Mouse (Mus musculus): ENCODE results near the gene Egfl8. TPM values are rescaled to one million over a fixed set of nuclear protein-coding genes. Genes with fewer than 3 reads are reported as not detected.

Gene Egfl8
- polyA plus RNA-seq, 1 experiment from 2014 or later: 2.8 TPM

DNA sequence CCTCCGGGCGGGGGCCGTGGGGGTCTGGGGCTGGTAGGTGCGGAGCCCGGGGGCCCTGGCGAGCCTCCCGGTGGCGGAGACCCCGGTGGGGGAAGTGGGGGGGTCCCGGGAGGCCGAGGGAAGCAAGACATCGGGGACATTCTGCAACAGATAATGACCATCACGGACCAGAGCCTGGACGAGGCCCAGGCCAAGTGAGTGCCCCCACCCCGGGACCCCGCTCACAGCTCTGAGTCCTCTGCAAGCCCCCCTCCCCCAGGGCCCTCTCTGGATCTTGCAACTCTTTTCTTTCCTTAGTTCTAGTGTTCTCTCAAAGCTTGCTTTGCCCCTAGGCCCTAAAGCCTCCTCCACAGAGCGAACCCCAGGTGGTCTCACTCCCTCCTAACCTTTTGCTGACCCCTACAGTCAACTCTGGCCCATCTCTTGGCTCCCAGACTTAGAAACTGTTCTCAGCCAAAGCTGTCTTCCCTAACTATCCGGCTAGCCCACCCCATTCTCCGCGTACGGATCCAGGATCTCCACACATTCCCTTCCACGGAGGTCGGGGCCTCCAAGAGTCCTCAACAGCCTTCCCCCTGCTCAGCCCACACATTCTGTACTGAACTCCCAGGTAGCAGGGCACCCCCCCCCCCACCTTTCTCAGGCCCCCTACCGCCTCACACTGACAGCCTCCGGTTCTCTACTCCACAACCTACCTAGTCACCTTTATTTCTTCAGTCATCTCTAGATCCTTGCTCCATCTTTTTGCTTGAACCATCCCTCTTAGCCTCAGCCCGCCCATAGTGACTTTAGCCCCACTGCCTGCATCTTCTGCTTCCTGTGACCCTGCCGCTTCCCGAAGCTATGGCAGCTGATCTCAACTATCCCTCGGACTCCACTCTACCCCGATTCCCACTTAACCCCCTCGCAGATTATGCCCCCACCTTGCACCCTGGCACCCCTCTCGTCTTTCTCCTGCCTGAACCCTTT, 22.9 kb downstream of the Egfl8 start:
- no peaks in the 10 kb centered on the region for H3K9me3 ChIP-seq (ENCODE audit: control insufficient read depth, low read length)
- peak overlapping the region; percentile 91 for H3K9ac ChIP-seq (ENCODE audit: low read length)
- H3K36me3 ChIP-seq (ENCODE audit: control insufficient read depth, insufficient read depth, low read length): peaks cover 24% of the 10 kb centered on the region
- H3K27me3 ChIP-seq (replicated peaks; ENCODE audit: control insufficient read depth, insufficient read depth, low read length): no peaks in the 10 kb centered on the region
- H3K27ac ChIP-seq (ENCODE audit: low read depth): peak overlapping the region; percentile 95
- H3K4me3 ChIP-seq (ENCODE audit: low read depth, low read length): peak overlapping the region; percentile 83
- 1% methylated on average over 27 of the region's 32 CpGs for WGBS
- ATAC-seq (replicated peaks; ENCODE audit: low FRiP score, low TSS enrichment, low read depth): peak; percentile 17; the same call in 1 of the 2 replicates
- DNase-seq (ENCODE audit: low spot score): peak; percentile 77
- peak overlapping the region; percentile 98 for H3K4me2 ChIP-seq (ENCODE audit: low read length)
- H3K4me1 ChIP-seq (replicated peaks; ENCODE audit: control insufficient read depth, insufficient read depth, low read length): peaks cover 57% of the 10 kb centered on the region

DNA sequence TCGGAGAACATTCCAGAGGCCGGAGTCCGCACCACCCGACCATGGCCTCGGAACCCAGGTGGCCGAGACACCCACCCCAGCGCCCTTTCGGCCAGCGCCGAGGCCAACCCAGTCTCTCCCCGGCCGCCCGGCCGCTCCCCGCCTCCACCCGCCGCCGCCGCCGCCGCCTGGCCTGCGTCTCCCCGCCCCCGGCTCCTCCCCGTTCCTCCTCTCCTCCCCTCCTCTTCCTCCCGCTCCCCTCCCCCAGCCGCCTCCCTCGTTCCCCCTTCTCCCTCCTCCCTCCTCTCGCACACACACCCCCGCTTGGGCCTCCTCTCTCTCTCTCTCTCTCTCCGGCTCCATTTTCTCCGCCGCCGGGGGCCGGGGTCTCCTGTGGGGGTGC, 23.8 kb downstream of the Egfl8 start:
- DNase-seq (ENCODE audit: low spot score): peak; percentile 92
- H3K27me3 ChIP-seq (replicated peaks; ENCODE audit: control insufficient read depth, insufficient read depth, low read length): no peaks in the 10 kb centered on the region
- H3K4me3 ChIP-seq (ENCODE audit: low read depth, low read length): peak overlapping the region; percentile 83
- WGBS: 0% methylated on average over 26 of the region's 35 CpGs
- H3K4me1 ChIP-seq (replicated peaks; ENCODE audit: control insufficient read depth, insufficient read depth, low read length): peaks cover 52% of the 10 kb centered on the region
- H3K9ac ChIP-seq (ENCODE audit: low read length): peak overlapping the region; percentile 91
- peaks cover 24% of the 10 kb centered on the region for H3K36me3 ChIP-seq (ENCODE audit: control insufficient read depth, insufficient read depth, low read length)
- peak overlapping the region; percentile 95 for H3K27ac ChIP-seq (ENCODE audit: low read depth)
- peak; percentile 24; the same call in 1 of the 2 replicates for ATAC-seq (replicated peaks; ENCODE audit: low FRiP score, low TSS enrichment, low read depth)
- H3K9me3 ChIP-seq (ENCODE audit: control insufficient read depth, low read length): no peaks in the 10 kb centered on the region
- peak overlapping the region; percentile 98 for H3K4me2 ChIP-seq (ENCODE audit: low read length)

DNA sequence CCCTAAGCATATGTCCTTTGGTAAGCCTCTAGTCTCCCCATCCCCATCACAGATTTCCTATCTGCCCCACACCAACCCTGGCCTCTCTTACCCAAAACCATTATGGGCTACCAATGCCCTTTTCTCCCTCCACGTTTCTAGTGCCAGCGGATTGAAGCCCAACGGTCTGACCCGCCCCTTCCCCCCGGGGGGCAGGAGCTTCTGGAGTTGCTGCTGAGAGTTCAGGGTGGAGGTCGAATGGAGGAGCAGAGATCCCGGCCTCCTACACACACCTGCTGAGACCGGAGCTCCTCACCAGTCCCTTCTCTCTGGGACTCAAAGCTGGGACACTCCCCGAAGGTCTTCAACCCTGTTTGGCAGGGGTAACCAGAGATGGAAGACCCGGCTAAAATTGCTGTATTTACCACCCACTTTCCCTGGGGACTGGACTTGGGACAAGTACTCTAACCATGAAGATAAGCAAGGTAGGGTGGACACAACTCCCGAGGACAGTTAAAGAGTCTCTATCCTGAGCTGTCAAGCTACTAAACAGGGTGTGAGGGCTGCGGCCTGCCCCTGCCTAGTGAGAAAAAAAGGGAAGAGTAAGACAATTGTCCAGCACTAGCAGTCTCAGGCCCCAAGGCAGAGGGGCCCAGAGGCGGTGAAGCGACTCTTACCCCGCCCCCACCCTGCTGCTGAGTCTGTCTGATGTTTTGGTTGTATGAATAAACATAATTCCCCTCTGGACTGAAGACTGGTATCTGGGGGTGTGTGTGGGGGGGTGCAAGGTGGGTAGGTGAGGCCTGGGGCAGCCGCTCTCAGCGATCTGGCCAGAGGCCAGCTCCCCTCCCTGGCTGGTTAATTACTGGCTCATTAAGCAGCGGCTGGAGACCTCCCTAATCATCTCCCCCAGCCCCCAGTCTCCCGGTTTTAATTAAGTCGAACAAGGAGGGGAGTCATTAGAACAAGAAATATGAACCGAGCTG, 24.5 kb downstream of the Egfl8 start, which contains the start of gene Pbx2:
Gene Pbx2, plus strand, starts transcription at position 238 of the 965 bp plus-strand sequence.
- no peaks in the 10 kb centered on the region for H3K9me3 ChIP-seq (ENCODE audit: control insufficient read depth, low read length)
- H3K27me3 ChIP-seq (replicated peaks; ENCODE audit: control insufficient read depth, insufficient read depth, low read length): no peaks in the 10 kb centered on the region
- peak within 1 kb of the TSS; percentile 91 for H3K9ac ChIP-seq (ENCODE audit: low read length)
- H3K4me2 ChIP-seq (ENCODE audit: low read length): peak within 1 kb of the TSS; percentile 98
- DNase-seq (ENCODE audit: low spot score) (peak; percentile 81), ATAC-seq (replicated peaks; ENCODE audit: low FRiP score, low TSS enrichment, low read depth) (peak; percentile 10; the same call in 1 of the 2 replicates)
- WGBS: 5% methylated on average over 21 of the region's 21 CpGs
- peak within 1 kb of the TSS; percentile 83 for H3K4me3 ChIP-seq (ENCODE audit: low read depth, low read length)
- peaks cover 21% of the 10 kb centered on the region for H3K36me3 ChIP-seq (ENCODE audit: control insufficient read depth, insufficient read depth, low read length)
- H3K27ac ChIP-seq (ENCODE audit: low read depth): peak within 1 kb of the TSS; percentile 95
- peaks cover 54% of the 10 kb centered on the region for H3K4me1 ChIP-seq (replicated peaks; ENCODE audit: control insufficient read depth, insufficient read depth, low read length)

DNA sequence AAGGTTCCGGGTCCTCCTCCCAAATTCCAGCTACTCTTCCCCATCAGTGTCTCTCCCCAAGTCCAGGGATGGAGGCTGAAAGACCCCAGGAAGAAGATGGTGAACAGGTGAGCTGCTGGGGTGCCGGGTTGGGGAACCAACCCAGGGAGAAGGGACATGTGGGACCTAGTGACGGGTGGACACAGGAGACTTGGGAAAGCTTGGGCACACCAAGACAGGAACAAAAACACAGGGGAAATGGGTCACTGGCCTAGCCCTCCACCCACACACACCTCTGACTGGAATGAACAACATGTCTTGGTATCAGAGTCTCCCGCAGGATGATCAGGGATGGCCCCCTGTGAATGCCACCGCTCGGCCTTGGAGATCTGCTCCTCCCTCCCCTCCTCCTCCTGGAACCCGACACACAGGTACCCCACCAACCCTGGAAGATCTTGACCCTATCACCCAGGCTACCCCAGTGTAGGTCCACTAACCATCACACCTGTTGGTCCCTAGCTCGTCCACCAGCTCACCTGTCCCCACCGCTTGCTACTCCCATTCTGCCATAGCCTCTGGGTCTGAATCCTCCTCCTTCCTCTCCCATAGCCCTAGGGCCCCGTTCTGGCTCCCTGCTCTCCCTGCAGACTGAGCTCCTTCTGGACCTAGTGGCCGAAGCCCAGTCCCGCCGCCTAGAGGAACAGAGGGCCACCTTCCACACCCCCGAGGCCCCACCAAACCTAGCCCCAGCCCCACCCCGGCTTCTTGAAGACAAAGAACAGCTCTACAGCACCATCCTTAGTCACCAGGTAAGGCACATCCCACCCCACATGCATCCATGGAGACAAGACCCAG, 25.4 kb downstream of the Egfl8 start:
- Histone ChIP-seq H3K27me3 (replicated peaks; ENCODE audit: control insufficient read depth, insufficient read depth, low read length) (no peaks in the 10 kb centered on the region), H3K4me3 (ENCODE audit: low read depth, low read length) (no peak overlapping the region), H3K4me1 (replicated peaks; ENCODE audit: control insufficient read depth, insufficient read depth, low read length) (peaks cover 60% of the 10 kb centered on the region), H3K9me3 (ENCODE audit: control insufficient read depth, low read length) (no peaks in the 10 kb centered on the region), H3K27ac (ENCODE audit: low read depth) (peak overlapping the region; percentile 95), H3K4me2 (ENCODE audit: low read length) (peak overlapping the region; percentile 98), H3K9ac (ENCODE audit: low read length) (no peak overlapping the region), H3K36me3 (ENCODE audit: control insufficient read depth, insufficient read depth, low read length) (peaks cover 12% of the 10 kb centered on the region)
- DNase-seq (ENCODE audit: low spot score) (no peak), ATAC-seq (replicated peaks; ENCODE audit: low FRiP score, low TSS enrichment, low read depth) (no peak)
- WGBS: 61% methylated on average over 15 of the region's 15 CpGs

DNA sequence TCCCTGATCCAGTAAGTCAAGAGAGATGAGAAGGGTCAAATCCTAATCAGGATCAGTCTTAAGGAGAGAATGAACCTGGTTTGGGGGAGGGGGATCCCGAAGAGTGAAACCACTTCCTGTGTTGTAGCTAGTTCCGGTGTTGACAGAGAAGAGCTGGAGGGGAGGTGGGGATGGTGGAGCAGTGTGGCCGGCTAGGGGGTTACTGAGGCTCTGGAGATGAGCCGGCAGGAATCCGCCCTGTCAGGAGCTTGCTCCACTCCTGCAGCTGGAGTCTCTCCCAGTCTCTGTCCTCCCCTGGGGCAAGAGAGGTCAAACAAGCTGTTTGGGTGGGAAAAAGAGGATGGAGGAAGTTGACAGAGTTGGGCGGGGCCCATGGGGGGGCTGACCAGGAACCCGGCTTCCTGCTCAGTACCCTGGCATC, 26.1 kb downstream of the Egfl8 start, which contains the start of gene Gpsm3:
Gene Gpsm3, plus strand, starts transcription at position 126 of the 421 bp plus-strand sequence.
- ATAC-seq (replicated peaks; ENCODE audit: low FRiP score, low TSS enrichment, low read depth) (no peak), DNase-seq (ENCODE audit: low spot score) (no peak)
- Histone ChIP-seq H3K27ac (ENCODE audit: low read depth) (peak within 1 kb of the TSS; percentile 95), H3K9ac (ENCODE audit: low read length) (no peak within 1 kb of the TSS), H3K36me3 (ENCODE audit: control insufficient read depth, insufficient read depth, low read length) (peaks cover 5% of the 10 kb centered on the region), H3K4me1 (replicated peaks; ENCODE audit: control insufficient read depth, insufficient read depth, low read length) (peaks cover 57% of the 10 kb centered on the region), H3K27me3 (replicated peaks; ENCODE audit: control insufficient read depth, insufficient read depth, low read length) (no peaks in the 10 kb centered on the region), H3K9me3 (ENCODE audit: control insufficient read depth, low read length) (no peaks in the 10 kb centered on the region), H3K4me3 (ENCODE audit: low read depth, low read length) (no peak within 1 kb of the TSS), H3K4me2 (ENCODE audit: low read length) (peak within 1 kb of the TSS; percentile 31)
- 15% methylated on average over 7 of the region's 7 CpGs for WGBS

DNA sequence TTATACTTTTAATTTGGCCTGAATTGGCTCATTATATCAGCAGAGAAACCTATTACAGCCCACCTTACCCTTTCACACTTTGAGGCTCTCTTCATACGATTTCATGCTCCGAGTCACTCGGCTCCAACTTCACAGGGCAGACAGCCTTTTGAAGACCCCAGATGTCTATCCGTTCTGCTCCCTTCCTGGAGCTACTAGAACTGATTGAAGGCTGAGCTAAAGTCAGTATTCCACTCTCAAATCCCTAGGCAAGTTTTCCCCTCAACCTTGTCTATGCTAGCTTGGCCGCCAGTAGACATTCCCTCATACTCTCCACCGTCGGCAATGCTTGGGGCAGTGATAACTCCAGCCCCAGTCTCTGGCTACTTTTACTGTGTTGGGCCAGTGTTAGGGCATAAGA, 26.6 kb downstream of the Egfl8 start:
- WGBS: 50% methylated on average over 7 of the region's 7 CpGs
- Histone ChIP-seq H3K27me3 (replicated peaks; ENCODE audit: control insufficient read depth, insufficient read depth, low read length) (no peaks in the 10 kb centered on the region), H3K9me3 (ENCODE audit: control insufficient read depth, low read length) (no peaks in the 10 kb centered on the region), H3K4me1 (replicated peaks; ENCODE audit: control insufficient read depth, insufficient read depth, low read length) (peaks cover 52% of the 10 kb centered on the region), H3K4me3 (ENCODE audit: low read depth, low read length) (no peak overlapping the region), H3K27ac (ENCODE audit: low read depth) (peak overlapping the region; percentile 95), H3K9ac (ENCODE audit: low read length) (no peak overlapping the region), H3K36me3 (ENCODE audit: control insufficient read depth, insufficient read depth, low read length) (no peaks in the 10 kb centered on the region; the same call in 1 of the 2 replicates), H3K4me2 (ENCODE audit: low read length) (peak overlapping the region; percentile 31)
- DNase-seq (ENCODE audit: low spot score) (no peak), ATAC-seq (replicated peaks; ENCODE audit: low FRiP score, low TSS enrichment, low read depth) (no peak)

DNA sequence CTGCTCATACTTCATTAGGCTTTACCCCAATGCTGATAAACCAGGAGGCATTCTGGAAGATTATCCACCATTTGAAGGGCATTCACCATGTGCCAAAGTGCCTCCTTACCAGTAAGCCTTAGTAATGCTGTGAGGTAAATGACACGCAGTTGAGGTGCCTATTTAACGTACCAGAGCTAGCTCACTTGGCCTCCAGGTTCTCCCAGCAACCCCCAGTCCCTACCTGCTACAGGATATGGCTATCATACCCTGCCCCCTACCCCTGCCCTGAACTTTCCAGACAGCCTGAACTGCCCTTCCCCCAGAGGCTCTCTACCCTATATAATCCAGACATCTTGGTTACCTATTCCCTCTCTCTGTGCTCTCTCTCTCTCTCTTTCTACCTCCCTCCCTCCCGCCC, 27.0 kb downstream of the Egfl8 start:
- ATAC-seq (replicated peaks; ENCODE audit: low FRiP score, low TSS enrichment, low read depth): no peak
- H3K9ac ChIP-seq (ENCODE audit: low read length): no peak overlapping the region
- no peak for DNase-seq (ENCODE audit: low spot score)
- 64% methylated on average over 3 of the region's 3 CpGs for WGBS
- H3K9me3 ChIP-seq (ENCODE audit: control insufficient read depth, low read length): no peaks in the 10 kb centered on the region
- no peaks in the 10 kb centered on the region for H3K27me3 ChIP-seq (replicated peaks; ENCODE audit: control insufficient read depth, insufficient read depth, low read length)
- no peak overlapping the region for H3K27ac ChIP-seq (ENCODE audit: low read depth)
- H3K4me2 ChIP-seq (ENCODE audit: low read length): peak overlapping the region; percentile 31; the same call in 1 of the 2 replicates
- H3K36me3 ChIP-seq (ENCODE audit: control insufficient read depth, insufficient read depth, low read length): no peaks in the 10 kb centered on the region
- peaks cover 48% of the 10 kb centered on the region for H3K4me1 ChIP-seq (replicated peaks; ENCODE audit: control insufficient read depth, insufficient read depth, low read length)
- H3K4me3 ChIP-seq (ENCODE audit: low read depth, low read length): no peak overlapping the region

Data from intestine, embryonic 14.5 days (tissue).